Mouse (Mus musculus): ENCODE results near the gene Wrb. TPM values are rescaled to one million over a fixed set of nuclear protein-coding genes. Genes with fewer than 3 reads are reported as not detected.
A peak's percentile ranks its signal among the peaks of the same experiment; 100 is the strongest.
"Not testable (repeated sequence)": the region's sequence is repeated elsewhere in the genome, so short reads cannot be mapped to it uniquely, and the experiment has no call there.

Wrb gene
- 1 to 10 TPM; 6.5 to 7.8 TPM for total RNA-seq (2021)
- long read RNA-seq, experiment 1, transcript Wrb-201 (5 exons, 2,495 nt): major isoform, 12 of 14 reads
- long read RNA-seq, experiment 1, partial matches to known transcripts: 0 of 14 reads
- long read RNA-seq, experiment 1, other reads (novel, unspliced or antisense): 2 of 14 reads
- long read RNA-seq, experiment 2, transcript Wrb-201 (5 exons, 2,495 nt): major isoform, 15 of 16 reads
- long read RNA-seq, experiment 2, partial matches to known transcripts: 0 of 16 reads
- long read RNA-seq, experiment 2, other reads (novel, unspliced or antisense): 1 of 16 reads

GRCm38 (mm10) chr16:96145110-96145800, at the start of gene Wrb:
Wrb (plus strand) TSS chr16:96145407.
- intact Hi-C loops (cut with DNase I; ENCODE audit: low total_unique reads): loop anchor here (10.0 kb wide), 1 partner anchor 100 kb away; no protein-coding TSS in a partner anchor
- DNase-seq: peak; percentile 100

DNA sequence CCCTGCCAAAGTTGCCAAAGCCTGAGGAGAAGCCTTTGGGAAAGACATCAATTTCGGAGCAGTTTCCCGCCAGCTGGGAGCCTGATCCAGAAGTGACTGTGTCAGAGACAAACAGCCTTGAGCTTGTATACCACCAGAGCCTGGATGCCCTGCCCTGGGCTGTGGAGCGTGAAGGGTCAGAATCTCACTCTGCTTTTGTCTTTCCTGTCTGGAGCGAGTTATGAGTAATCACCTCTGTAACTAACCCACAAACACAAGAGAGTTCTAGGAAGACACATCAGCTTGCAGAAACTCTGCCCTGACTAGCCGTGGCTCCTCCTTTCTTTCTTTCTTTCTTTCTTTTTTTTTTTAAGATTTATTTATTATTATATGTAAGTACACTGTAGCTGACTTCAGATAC, 49.2 kb upstream of the Wrb start:
- intact Hi-C loops (cut with DNase I; ENCODE audit: low total_unique reads): no loop called here
- no peak for DNase-seq

DNA sequence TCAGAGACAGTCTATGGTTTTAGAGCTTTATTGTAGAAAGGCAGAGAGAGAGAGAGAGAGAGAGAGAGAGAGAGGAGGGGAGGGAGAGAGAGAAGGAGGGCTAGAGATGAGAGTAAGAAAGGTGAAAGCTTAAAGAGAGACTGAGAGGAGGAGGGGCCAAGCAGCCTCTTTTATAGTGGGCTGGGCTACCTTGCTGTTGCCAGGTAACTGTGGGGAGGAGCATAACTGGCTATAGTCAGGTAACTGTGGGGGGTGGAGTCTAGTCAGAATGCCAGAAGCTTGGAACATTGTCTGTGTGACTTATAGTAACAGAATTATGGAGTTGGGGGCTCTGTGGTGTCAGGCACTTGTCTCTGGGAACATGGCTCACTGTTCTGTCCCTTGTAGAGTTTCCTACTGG, 47.4 kb upstream of the Wrb start:
- DNase-seq; intact Hi-C loops (cut with DNase I; ENCODE audit: low total_unique reads): not testable (repeated sequence)

DNA sequence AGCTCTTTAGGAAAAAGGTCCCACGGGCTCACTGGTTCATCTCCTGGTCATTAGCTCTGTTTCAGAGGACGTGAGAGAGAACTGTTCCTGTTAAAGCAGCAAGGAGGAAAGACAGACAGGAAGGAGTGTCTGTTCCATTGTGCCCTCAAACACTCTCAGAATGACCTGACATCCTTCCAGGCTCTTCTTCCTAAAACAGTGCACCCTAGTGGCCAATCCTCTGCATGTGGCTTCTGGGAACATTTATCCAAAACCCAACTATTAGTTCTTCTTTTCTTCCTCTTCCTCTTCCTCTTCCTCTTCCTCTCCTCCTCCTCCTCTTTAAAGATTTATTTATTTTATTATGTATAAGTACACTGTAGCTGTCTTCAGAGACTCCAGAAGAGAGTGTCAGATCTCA, 42.2 kb upstream of the Wrb start:
- intact Hi-C loops (cut with DNase I; ENCODE audit: low total_unique reads): no loop called here
- no peak for DNase-seq

DNA sequence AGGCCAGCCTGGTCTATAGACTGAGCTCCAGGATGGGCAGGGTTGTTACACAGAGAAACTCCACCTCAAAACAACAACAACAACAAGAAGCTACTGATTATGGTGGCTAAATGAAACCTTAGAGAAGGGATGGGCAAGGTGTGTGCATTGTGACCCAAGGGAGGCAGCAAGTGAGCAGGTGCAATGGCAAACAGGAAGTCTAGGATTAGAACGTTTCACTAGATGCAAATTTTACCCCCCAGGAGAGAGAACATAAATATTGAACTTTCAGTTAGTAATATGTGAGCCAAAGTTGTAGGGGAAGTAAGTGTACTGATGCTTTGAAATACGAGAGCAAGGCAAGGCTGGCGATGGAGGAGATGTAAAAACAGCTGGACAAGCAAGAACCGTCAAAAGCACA, 35.5 kb upstream of the Wrb start:
- DNase-seq: no peak
- intact Hi-C loops (cut with DNase I; ENCODE audit: low total_unique reads): no loop called here

GRCm38 (mm10) chr16:96110655-96111345, 34.4 kb upstream of the Wrb start:
- no peak for DNase-seq
- intact Hi-C loops (cut with DNase I; ENCODE audit: low total_unique reads): no loop called here

DNA sequence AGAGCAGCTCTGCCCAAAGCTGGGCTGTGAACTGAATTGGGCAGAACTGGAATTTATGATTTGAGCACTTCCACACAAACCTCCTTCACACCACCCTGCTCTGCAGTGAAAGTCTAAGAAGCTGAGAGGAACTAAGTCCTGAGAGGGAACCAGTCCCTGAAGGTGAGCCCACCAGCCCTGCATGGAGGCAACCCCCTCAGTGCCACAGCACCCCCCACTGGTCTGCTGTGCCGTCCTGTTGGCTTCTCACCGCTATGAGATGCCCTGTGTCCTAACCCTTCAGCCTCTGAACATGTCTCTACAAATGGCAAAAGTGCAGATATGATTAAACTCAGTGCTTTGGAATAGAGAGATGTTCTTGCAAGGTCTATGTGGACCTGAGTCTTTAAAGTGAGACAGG, 32.4 kb upstream of the Wrb start:
- DNase-seq: no peak
- intact Hi-C loops (cut with DNase I; ENCODE audit: low total_unique reads): no loop called here

- intact Hi-C loops (cut with DNase I; ENCODE audit: low total_unique reads): no loop called here
- no peak for DNase-seq
Observed at GRCm38 (mm10) chr16:96114729-96115128, 30.5 kb upstream of the Wrb start.

DNA sequence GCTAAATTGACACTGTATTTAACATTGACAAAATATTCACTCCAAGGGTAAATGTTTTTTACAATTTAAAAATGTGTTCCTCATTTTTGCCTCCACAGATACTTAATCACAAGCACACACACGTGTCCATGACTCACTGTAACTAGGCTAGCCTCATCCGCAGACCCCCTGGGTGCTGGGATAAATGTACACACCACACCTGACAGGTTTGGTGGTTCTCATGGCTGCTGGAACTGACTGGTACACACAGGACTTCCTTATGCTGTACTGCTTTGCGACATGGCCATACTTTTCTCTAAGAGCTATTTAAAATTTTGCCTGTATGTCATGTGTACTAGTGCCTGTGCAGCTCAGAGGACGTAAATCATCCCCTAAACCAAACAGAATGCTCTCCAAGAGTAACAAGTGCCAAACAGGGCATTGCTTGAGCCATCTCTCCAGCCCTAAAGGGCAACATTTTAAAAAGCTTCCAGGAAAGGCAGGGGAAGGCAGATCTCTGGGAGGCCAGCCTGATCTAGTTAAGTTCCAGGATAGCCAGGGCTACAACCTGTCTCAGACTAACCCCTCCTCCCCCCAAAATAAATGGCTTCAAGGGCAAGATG, 25.1 kb upstream of the Wrb start:
- intact Hi-C loops (cut with DNase I; ENCODE audit: low total_unique reads): no loop called here

DNA sequence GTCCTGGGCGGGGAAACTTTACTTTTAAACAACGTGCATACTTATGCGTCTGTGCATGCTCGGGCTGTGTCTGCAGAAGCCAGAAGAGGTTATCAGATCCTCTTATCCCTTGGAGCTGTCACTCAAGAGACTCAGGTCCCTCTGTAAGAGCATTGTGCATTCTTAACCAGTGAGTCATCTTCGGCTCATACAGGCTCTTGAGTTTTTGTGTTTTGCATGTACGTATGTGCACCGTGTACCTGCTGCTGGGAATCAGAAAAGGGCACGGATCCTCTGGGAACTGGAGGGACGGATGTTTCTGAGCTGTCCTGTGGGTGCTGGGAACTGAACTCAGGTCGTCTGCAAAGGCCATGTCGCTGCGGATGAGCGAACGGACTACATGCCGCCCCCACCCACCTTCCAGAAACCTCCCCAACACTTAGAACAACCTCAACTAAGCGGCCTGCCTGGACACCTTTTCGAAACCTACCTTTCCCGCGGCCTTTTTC, 18.5 kb upstream of the Wrb start:
- intact Hi-C loops (cut with DNase I; ENCODE audit: low total_unique reads): loop anchor here (5.0 kb wide), 1 partner anchor 39 kb away; no protein-coding TSS in a partner anchor
- no peak for DNase-seq

More for the DNA sequence above, 25.1 kb upstream of the Wrb start:
- no peak for DNase-seq

- DNase-seq: no peak
- intact Hi-C loops (cut with DNase I; ENCODE audit: low total_unique reads): loop anchor here (5.0 kb wide), 1 partner anchor 40 kb away; no protein-coding TSS in a partner anchor
Observed at GRCm38 (mm10) chr16:96127288-96127656, 17.9 kb upstream of the Wrb start.

- intact Hi-C loops (cut with DNase I; ENCODE audit: low total_unique reads): loop anchor here (5.0 kb wide), 1 partner anchor 40 kb away; no protein-coding TSS in a partner anchor
- DNase-seq: peak; percentile 99
Observed at GRCm38 (mm10) chr16:96127657-96128344, 17.4 kb upstream of the Wrb start, which contains the start of gene Hmgn1. Hmgn1 (minus strand) TSS chr16:96127729.

- intact Hi-C loops (cut with DNase I; ENCODE audit: low total_unique reads): loop anchor here (5.0 kb wide), 1 partner anchor 41 kb away; no protein-coding TSS in a partner anchor
- DNase-seq: no peak
Observed at GRCm38 (mm10) chr16:96128466-96128865, 16.7 kb upstream of the Wrb start.

GRCm38 (mm10) chr16:96144748-96145109, 478 bp upstream of the Wrb start:
- not testable (repeated sequence) for DNase-seq

GRCm38 (mm10) chr16:96145814-96146213, 607 bp downstream of the Wrb start:
- no peak for DNase-seq

More at GRCm38 (mm10) chr16:96144748-96145109, 478 bp upstream of the Wrb start:
- intact Hi-C loops (cut with DNase I; ENCODE audit: low total_unique reads): loop anchor here (10.0 kb wide), 1 partner anchor 100 kb away; no protein-coding TSS in a partner anchor

DNA sequence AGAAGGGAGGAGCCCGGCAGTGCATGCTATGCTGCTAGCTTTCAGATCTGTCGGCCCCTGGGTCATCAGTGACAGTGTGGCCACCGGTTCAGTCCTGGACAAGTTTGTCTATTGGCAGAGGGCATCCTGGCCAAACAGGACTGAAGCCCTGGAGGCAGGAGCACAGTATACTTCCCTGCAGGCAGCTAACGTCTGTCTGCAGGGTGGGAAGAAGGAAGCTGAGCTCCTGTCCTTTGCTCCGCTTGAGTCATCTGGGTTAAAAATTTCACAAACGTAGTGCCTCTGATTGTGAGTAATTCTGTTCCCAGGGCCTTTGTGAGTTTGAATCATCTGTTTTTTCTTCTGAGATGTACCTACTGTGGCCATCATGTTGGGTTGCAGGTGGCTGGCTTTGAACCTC, 3.6 kb downstream of the Wrb start:
- no peak for DNase-seq
- intact Hi-C loops (cut with DNase I; ENCODE audit: low total_unique reads): loop anchor here (10.0 kb wide), 1 partner anchor 104 kb away; no protein-coding TSS in a partner anchor

More at GRCm38 (mm10) chr16:96145814-96146213, 607 bp downstream of the Wrb start:
- intact Hi-C loops (cut with DNase I; ENCODE audit: low total_unique reads): loop anchor here (10.0 kb wide), 1 partner anchor 101 kb away; no protein-coding TSS in a partner anchor

GRCm38 (mm10) chr16:96149311-96149710, 4.1 kb downstream of the Wrb start:
- intact Hi-C loops (cut with DNase I; ENCODE audit: low total_unique reads): loop anchor here (10.0 kb wide), 1 partner anchor 105 kb away; no protein-coding TSS in a partner anchor
- DNase-seq: no peak

- DNase-seq: peak; percentile 74
- intact Hi-C loops (cut with DNase I; ENCODE audit: low total_unique reads): no loop called here
Observed at GRCm38 (mm10) chr16:96150995-96151394, 5.8 kb downstream of the Wrb start.

DNA sequence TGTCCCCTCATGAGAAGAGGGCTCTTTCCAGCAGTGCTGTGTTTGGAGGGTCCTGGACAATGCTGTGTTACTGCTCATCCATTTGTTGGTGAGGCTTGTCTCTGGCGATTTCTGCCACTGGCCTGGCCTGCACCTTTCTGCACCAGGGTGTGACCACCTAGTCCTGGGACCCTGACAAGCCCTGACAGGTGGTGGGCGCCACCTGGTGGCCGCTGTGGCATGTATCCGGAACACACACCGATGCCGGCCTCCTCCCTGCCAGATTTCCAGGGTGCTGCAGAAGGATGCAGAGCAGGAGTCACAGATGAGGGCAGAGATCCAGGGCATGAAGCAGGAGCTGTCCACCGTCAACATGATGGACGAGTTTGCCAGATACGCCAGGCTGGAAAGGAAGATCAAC, 6.3 kb downstream of the Wrb start:
- peak; percentile 85 for DNase-seq
- intact Hi-C loops (cut with DNase I; ENCODE audit: low total_unique reads): no loop called here

Measured in gastrocnemius, postnatal 14 days (tissue).